Mouse (Mus musculus): ENCODE measurements around the gene Gpr137b. TPM values are rescaled to one million over a fixed set of nuclear protein-coding genes. Genes with fewer than 3 reads are reported as not detected.
"Not testable (repeated sequence)": the region's sequence is repeated elsewhere in the genome, so short reads cannot be mapped to it uniquely, and the experiment has no call there.

Gpr137b gene
- polyA plus RNA-seq (2014; fragmentation: Nextera tagmentation; extraction: Ambion mirVana) = 12.0 and 15.7 TPM in 2 replicates

DNA sequence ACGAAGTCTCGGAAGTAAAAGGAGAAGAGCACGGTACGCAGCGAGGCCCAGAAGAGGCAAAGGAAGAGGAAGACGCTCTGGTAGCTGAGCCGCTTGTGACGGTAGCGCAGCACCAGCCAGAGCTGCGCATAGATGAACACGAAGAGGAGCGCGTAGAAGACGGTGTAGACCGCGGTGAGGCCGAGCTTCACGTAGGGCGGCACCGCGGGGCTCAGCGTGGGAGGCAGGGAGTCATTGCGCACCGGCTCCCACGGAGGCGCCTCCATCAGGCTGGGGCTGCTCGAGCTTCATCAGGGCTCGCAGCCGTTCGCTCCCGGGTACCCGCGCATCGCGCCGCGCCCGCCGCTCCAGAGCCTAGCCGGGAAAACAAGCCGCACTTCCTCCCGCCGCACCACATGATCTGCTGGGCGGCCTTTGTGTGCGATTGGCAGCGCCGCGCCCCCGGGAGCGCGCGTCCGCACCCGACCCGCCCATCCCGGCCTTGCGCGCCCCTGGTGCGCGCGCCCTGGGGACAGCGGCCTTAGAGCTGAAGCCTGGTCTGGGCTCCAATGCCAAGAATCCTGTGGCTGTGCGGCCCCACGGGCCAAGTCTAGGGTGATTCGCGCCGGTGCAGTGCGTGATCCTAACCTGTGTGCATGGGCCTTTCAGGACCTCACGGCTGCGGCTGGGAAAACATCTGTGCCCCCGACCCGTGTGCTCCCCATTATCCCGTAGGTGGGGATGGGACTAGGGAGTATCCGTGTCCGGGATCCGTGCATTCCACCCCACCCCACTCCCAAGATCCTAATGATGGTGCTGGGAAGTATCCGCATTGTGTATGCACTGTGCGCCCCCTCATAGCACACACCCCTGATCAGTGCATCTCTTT, at the start of gene Gpr137b:
Gene Gpr137b (minus strand): TSS at position 787 of the 868 bp plus-strand sequence.
- not testable (repeated sequence) for H3K9ac ChIP-seq (ENCODE audit: low read depth, low read length); H3K9me3 ChIP-seq (ENCODE audit: control insufficient read depth, low read length); H3K36me3 ChIP-seq (ENCODE audit: control insufficient read depth, insufficient read depth, low read length); H3K4me1 ChIP-seq (ENCODE audit: control insufficient read depth, insufficient read depth, low read length); H3K27me3 ChIP-seq (ENCODE audit: control insufficient read depth, insufficient read depth, low read length); H3K27ac ChIP-seq (ENCODE audit: low read depth, low read length)
- H3K4me2 ChIP-seq (replicated peaks; ENCODE audit: low read depth, low read length) = peak within 1 kb of the TSS; percentile 38
- peak within 1 kb of the TSS; percentile 32 for H3K4me3 ChIP-seq (ENCODE audit: low read length)
- peak; percentile 94 for ATAC-seq (ENCODE audit: low FRiP score, low TSS enrichment)
- whole genome bisulfite sequencing = 0% methylated on average over 25 of the region's 78 CpGs

DNA sequence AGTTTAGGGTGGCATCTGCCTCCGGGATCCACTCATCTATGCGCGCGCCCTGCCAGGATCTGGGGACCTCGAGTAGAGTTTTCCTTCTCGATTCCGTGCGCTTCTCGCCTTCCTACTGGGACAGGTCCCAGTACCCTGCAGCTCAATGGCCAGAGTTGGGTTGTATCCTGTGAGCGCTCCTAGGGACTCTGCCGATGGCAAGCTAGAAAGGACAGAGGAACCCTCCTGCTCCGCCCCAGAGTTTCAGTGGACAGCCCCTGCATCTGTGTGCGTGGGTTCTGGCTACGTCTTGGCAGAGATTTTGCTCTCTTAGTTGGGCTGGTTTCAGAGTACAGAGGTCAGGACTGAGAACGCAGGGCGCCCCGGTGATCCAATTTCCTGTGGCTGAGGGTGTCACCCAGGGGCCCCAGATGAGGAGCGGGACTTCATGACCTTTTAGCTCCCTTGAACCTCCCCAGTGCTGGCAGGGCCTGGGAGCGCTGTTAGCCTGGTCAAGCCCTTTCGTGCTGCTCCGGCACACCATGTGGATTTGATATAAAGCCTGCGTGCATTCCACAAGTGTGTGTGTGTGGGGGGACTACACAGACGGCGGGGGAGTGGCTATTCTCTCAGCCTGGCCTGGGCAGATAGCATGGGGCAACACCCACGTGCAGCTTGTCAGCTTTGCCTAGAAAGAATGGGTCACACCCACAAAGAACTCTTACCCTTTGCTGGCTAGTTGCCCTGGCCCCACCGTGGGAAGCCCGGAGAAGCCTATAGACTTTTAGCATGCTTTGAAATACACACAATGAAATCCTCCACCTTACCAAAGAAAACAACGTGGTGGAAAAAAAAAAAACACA, 44.5 kb upstream of the Gpr137b start:
- H3K4me3 ChIP-seq (ENCODE audit: low read length) = peak overlapping the region; percentile 19; the same call in 1 of the 2 replicates
- H3K36me3 ChIP-seq (ENCODE audit: control insufficient read depth, insufficient read depth, low read length); H3K4me1 ChIP-seq (ENCODE audit: control insufficient read depth, insufficient read depth, low read length); H3K9me3 ChIP-seq (ENCODE audit: control insufficient read depth, low read length); H3K27me3 ChIP-seq (ENCODE audit: control insufficient read depth, insufficient read depth, low read length); H3K27ac ChIP-seq (ENCODE audit: low read depth, low read length); H3K9ac ChIP-seq (ENCODE audit: low read depth, low read length): not testable (repeated sequence)
- H3K4me2 ChIP-seq (replicated peaks; ENCODE audit: low read depth, low read length) = peak overlapping the region; percentile 26; the same call in 1 of the 2 replicates
- ATAC-seq (ENCODE audit: low FRiP score, low TSS enrichment) = peak; percentile 65
- WGBS = 4% methylated on average over 12 of the region's 28 CpGs

DNA sequence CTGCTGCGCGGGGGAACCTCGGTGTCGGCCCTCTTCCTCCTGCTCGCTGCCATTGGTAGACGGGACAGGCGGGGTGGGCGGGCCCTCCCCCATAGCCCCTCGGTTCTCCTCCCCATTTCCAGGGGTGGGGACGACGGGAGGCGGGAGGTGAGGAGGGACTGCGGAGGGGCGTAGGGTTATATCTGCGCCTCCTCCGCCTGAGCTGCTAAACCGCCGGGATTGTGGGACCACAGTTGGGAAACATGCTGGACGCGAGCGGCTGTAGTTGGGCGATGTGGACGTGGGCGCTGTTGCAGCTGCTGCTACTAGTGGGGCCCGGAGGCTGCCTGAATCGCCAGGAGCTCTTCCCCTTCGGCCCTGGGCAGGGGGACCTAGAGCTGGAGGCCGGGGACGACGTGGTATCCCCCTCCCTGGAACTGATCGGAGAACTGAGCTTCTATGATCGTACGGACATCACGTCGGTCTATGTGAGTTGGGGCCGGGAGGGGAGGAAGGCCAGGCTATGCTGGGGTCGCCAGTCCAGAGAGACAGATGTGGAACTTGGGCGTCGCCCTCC, 43.7 kb upstream of the Gpr137b start, which contains the start of gene Nid1:
Gene Nid1 (plus strand): TSS at position 92 of the 556 bp plus-strand sequence.
- not testable (repeated sequence) for H3K36me3 ChIP-seq (ENCODE audit: control insufficient read depth, insufficient read depth, low read length); H3K27ac ChIP-seq (ENCODE audit: low read depth, low read length); H3K9me3 ChIP-seq (ENCODE audit: control insufficient read depth, low read length); H3K4me1 ChIP-seq (ENCODE audit: control insufficient read depth, insufficient read depth, low read length); H3K9ac ChIP-seq (ENCODE audit: low read depth, low read length); H3K27me3 ChIP-seq (ENCODE audit: control insufficient read depth, insufficient read depth, low read length)
- ATAC-seq (ENCODE audit: low FRiP score, low TSS enrichment) = peak; percentile 83
- peak within 1 kb of the TSS; percentile 24; the same call in 1 of the 2 replicates for H3K4me3 ChIP-seq (ENCODE audit: low read length)
- H3K4me2 ChIP-seq (replicated peaks; ENCODE audit: low read depth, low read length) = peak within 1 kb of the TSS; percentile 26; the same call in 1 of the 2 replicates
- under 1% methylated on average over 25 of the region's 39 CpGs for WGBS

DNA sequence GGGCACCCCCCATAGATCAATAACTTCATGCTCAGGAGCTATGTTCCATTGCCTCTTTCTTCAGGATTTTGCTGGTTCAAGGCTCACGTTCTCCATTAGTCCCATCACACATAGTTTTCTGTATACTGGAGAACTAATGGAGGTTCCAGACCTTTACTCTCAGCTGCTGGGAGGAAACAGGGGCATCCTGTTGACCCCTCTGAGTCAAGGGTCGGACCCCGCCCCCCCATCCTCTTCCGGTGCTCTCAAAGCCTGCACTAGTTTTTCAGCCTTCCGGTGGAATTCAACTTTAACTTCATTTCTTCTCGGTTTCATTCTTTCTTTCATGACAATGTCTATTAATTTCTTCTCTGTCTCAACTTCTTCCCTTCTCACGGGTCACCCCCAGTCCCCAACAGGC, 42.3 kb upstream of the Gpr137b start:
- H3K36me3 ChIP-seq (ENCODE audit: control insufficient read depth, insufficient read depth, low read length); H3K4me1 ChIP-seq (ENCODE audit: control insufficient read depth, insufficient read depth, low read length); ATAC-seq (ENCODE audit: low FRiP score, low TSS enrichment); H3K27me3 ChIP-seq (ENCODE audit: control insufficient read depth, insufficient read depth, low read length); H3K9ac ChIP-seq (ENCODE audit: low read depth, low read length); H3K27ac ChIP-seq (ENCODE audit: low read depth, low read length); H3K9me3 ChIP-seq (ENCODE audit: control insufficient read depth, low read length); H3K4me3 ChIP-seq (ENCODE audit: low read length); H3K4me2 ChIP-seq (replicated peaks; ENCODE audit: low read depth, low read length): not testable (repeated sequence)
- WGBS = 82% methylated on average over 5 of the region's 7 CpGs

DNA sequence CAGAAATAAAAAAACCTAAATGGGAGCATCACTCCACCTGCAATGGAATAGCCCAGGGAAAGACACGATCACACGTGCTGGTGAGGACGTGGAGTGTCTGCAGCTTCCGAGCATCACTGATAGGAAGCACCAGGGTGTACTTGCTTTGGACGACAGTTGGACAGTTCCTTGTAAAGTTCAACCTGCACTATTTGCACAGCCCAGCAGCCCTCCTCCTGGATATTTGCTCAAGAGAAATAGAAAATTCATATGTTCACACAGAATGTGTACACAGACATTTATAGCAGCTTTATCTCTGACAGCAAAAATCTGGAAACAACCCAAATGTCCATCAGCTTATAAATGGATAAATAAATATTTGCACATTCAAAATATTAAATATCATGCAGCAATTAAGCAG, 29.5 kb upstream of the Gpr137b start:
- not testable (repeated sequence) for H3K9ac ChIP-seq (ENCODE audit: low read depth, low read length); H3K36me3 ChIP-seq (ENCODE audit: control insufficient read depth, insufficient read depth, low read length); H3K4me3 ChIP-seq (ENCODE audit: low read length); H3K27ac ChIP-seq (ENCODE audit: low read depth, low read length); H3K4me2 ChIP-seq (replicated peaks; ENCODE audit: low read depth, low read length); H3K27me3 ChIP-seq (ENCODE audit: control insufficient read depth, insufficient read depth, low read length); H3K9me3 ChIP-seq (ENCODE audit: control insufficient read depth, low read length); ATAC-seq (ENCODE audit: low FRiP score, low TSS enrichment); H3K4me1 ChIP-seq (ENCODE audit: control insufficient read depth, insufficient read depth, low read length)
- 75% methylated on average over 1 of the region's 5 CpGs for WGBS

DNA sequence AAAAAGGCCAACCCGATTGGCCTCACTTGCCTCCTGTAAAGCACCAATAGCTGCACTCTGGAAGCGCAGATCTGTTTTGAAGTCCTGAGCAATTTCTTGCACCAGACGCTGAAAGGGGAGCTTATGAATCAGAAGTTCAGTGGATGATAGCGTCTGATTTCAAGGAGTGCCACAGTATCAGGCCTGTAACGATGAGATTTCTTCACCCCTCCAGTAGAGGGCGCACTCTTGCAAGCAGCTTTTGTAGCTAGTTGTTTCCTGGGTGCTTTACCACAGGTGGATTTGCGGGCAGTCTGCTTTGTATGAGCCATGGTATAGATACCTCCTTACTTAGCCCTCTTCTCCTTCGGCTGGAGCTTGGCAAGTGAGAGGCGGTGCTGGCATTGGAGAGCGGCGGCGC, 25.0 kb upstream of the Gpr137b start:
- not testable (repeated sequence) for H3K9ac ChIP-seq (ENCODE audit: low read depth, low read length); H3K27ac ChIP-seq (ENCODE audit: low read depth, low read length); H3K4me1 ChIP-seq (ENCODE audit: control insufficient read depth, insufficient read depth, low read length); H3K4me3 ChIP-seq (ENCODE audit: low read length); H3K36me3 ChIP-seq (ENCODE audit: control insufficient read depth, insufficient read depth, low read length); ATAC-seq (ENCODE audit: low FRiP score, low TSS enrichment); H3K9me3 ChIP-seq (ENCODE audit: control insufficient read depth, low read length); H3K4me2 ChIP-seq (replicated peaks; ENCODE audit: low read depth, low read length); H3K27me3 ChIP-seq (ENCODE audit: control insufficient read depth, insufficient read depth, low read length)
- 90% methylated on average over 6 of the region's 12 CpGs for WGBS

DNA sequence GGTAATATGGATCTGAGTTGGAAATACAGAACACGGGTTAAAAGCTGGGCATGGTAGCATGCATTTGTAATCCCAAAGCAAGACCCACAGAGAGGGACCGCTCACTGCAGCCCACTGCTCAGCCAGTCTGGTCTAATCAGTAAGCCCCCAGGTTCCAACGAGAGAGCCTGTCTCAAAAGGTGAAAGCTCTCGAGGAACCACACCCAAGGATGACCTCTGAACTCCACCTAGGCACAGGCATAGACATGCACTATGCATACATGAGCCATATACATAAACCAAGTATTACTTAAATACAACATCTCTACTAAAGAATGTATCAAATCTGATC, 22.2 kb upstream of the Gpr137b start:
- ATAC-seq (ENCODE audit: low FRiP score, low TSS enrichment) = peak; percentile 46
- not testable (repeated sequence) for H3K27ac ChIP-seq (ENCODE audit: low read depth, low read length); H3K4me2 ChIP-seq (replicated peaks; ENCODE audit: low read depth, low read length); H3K27me3 ChIP-seq (ENCODE audit: control insufficient read depth, insufficient read depth, low read length); H3K9me3 ChIP-seq (ENCODE audit: control insufficient read depth, low read length); H3K36me3 ChIP-seq (ENCODE audit: control insufficient read depth, insufficient read depth, low read length); H3K4me3 ChIP-seq (ENCODE audit: low read length); H3K4me1 ChIP-seq (ENCODE audit: control insufficient read depth, insufficient read depth, low read length); H3K9ac ChIP-seq (ENCODE audit: low read depth, low read length)
- WGBS = 80% methylated on average over 2 of the region's 4 CpGs

DNA sequence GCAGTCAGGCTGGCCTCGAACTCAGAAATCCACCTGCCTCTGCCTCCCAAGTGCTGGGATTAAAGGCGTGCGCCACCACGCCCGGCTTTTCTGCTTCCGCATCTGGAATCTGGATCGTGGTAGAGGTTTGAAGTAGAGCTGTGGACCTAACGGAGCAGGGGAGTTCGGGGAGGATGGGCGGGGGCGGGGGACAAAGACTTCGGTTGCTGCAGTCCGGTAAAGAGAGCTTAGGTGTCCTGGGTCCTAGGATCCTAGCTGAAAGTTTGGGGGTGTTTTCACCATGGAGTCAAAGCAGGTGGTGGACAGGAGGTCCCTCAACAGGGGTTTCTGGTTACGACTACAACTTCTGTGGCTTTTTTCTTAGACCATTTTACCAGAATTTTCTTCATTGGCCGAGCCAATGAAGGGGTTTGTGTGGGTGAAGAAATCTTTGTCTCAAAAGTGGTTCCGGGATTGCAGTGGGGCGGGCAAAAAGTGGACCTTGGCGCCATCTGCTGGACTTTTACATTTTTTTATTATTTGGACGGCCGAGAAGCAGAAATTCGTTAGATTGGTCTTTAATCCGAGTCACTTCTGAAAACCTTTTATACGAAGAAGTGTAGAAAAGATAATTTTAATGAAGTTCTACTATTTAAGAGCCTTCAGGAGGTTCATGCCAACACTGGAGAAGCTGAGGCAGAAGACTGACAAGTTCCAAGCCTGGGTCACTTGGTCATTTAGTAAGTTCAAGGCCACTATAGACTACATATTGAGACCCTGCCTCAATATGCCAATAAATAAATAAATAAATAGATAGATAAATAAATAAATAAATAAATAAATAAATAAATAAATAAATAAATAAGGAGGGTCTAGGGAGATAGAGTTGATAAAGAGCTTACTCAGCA, 21.5 kb upstream of the Gpr137b start:
- H3K4me2 ChIP-seq (replicated peaks; ENCODE audit: low read depth, low read length); H3K36me3 ChIP-seq (ENCODE audit: control insufficient read depth, insufficient read depth, low read length); H3K4me3 ChIP-seq (ENCODE audit: low read length); H3K4me1 ChIP-seq (ENCODE audit: control insufficient read depth, insufficient read depth, low read length); H3K27ac ChIP-seq (ENCODE audit: low read depth, low read length); H3K27me3 ChIP-seq (ENCODE audit: control insufficient read depth, insufficient read depth, low read length); H3K9me3 ChIP-seq (ENCODE audit: control insufficient read depth, low read length); H3K9ac ChIP-seq (ENCODE audit: low read depth, low read length): not testable (repeated sequence)
- peak; percentile 68 for ATAC-seq (ENCODE audit: low FRiP score, low TSS enrichment)
- WGBS = 44% methylated on average over 22 of the region's 23 CpGs

Data from kidney, embryonic 14.5 days (tissue).